Mouse (Mus musculus) adrenal gland, adult 2 months (tissue): Measurements from ENCODE around the gene Gm21738. TPM values are rescaled to one million over a fixed set of nuclear protein-coding genes. Genes with fewer than 3 reads are reported as not detected.
"Not testable (repeated sequence)": the region's sequence is repeated elsewhere in the genome, so short reads cannot be mapped to it uniquely, and the experiment has no call there.

Experiments used
- DNase-seq: peaks from one replicate; pipeline ENCODE4 v3.0.0; 2021
- long read RNA-seq: library from polyadenylated mRNA; stranded (forward); transcript quantifications from one replicate; pipeline ENCODE4 v2.0.0, GENCODE M21; 2021
- polyA plus RNA-seq: library from polyadenylated mRNA; depleted of rRNA; stranded (reverse); fragments of >200 nt; gene quantifications from 2 replicates; pipeline ENCODE4 v1.2.3, GENCODE M21; 2012; rRNA removed
- total RNA-seq, 2 experiments: library from RNA; stranded (reverse); gene quantifications; 2 replicates each; pipeline ENCODE4 v1.2.3; 2021

The Gm21738 gene
- total RNA-seq (not detected), polyA plus RNA-seq (not detected in 2 replicates)
- long read RNA-seq = 0 reads

- DNase-seq = not testable (repeated sequence)
These were observed at the start of gene Gm21738 for GRCm38 (mm10) chr14:19418830-19419229. Gene Gm21738 (minus strand): TSS chr14:19418930.

GRCm38 (mm10) chr14:19383741-19384140 is 35.0 kb downstream of the Gm21738 start:
- DNase-seq = not testable (repeated sequence)

Other genes with a start within 250 kb of the Gm21738 start
- gene Gm2244, start 131.0 kb upstream of the Gm21738 start, total RNA-seq = not detected
- gene Gm2244, start 131.0 kb upstream of the Gm21738 start, polyA plus RNA-seq = not detected in 2 replicates
- under 1 TPM; 0.61 to 0.69 TPM for gene Gm2237, start 166.2 kb upstream of the Gm21738 start, total RNA-seq
- 0.06 and 0.17 TPM in 2 replicates for gene Gm2237, start 166.2 kb upstream of the Gm21738 start, polyA plus RNA-seq
- gene Gm5458, start 183.7 kb upstream of the Gm21738 start, total RNA-seq = not detected
- gene Gm5458, start 183.7 kb upstream of the Gm21738 start, polyA plus RNA-seq = not detected in 2 replicates